Mouse (Mus musculus): ENCODE results near the gene Eed.

DNA sequence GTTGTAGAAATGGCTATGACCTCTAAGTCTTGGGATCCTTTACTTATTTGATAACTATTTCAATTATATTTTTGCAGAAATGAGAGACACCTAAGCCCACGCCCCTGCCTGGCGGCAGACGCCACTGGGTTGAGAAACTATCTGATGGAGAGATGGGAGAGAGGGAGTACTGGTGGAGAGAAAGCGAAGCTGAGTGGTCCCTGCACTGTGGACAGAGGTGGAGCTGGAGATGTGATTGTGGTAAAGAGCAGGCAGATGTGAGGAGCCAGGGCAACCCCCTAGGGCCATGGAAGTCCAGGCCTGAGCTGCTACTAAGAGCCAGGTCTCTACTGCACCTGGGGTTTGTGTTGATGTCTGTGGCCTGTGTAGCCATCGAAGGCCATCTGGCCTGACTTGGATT is 18.7 kb upstream of the Eed start:
- TF ChIP-seq GATA1 (IDR thresholded peaks at IDR 0.05; ENCODE audit: borderline replicate concordance, low read length), result no peak
- TF ChIP-seq FLI1 (IDR thresholded peaks at IDR 0.05; ENCODE audit: low read length), result no peak
